Comparison of ENCODE assay signal across 7 mouse cellular contexts in genomic region chr1:38262362-38263154, GRCm38 (mm10).
A peak's percentile ranks its signal among the peaks of the same experiment; 100 is the strongest.
DNase-seq lines count a peak whose midpoint lies in the region; ATAC-seq lines count a peak whose summit lies in the region.

No protein-coding gene starts in this region.

- peak overlapping the region; percentile 64; the same call in 1 of the 2 replicates for H3K27ac ChIP-seq in hindbrain, embryonic 14.5 days
- 0 out of 2 replicates have a peak overlapping the region, but pooled peaks have one; percentile 28 for H3K27ac ChIP-seq in neural tube, embryonic 12.5 days
- no peak overlapping the region for H3K27ac ChIP-seq in forebrain, embryonic 15.5 days (replicated peaks)

- intact Hi-C loops in left cerebral cortex, postnatal 4 days (cut with DNase I): no loop called here

- peak; percentile 42; the same call in 1 of the 2 replicates for ATAC-seq in hindbrain, embryonic 14.5 days (ENCODE audit: low FRiP score)
- peak; percentile 57; the same call in 1 of the 2 replicates for ATAC-seq in neural tube, embryonic 12.5 days (ENCODE audit: low FRiP score, low read depth)
- ATAC-seq in erythroid progenitor cell, adult 5-6 weeks (replicated peaks; ENCODE audit: low FRiP score, poor library complexity, severe bottlenecking): no peak
- no peak for ATAC-seq in forebrain, embryonic 15.5 days (replicated peaks)

- H3K27me3 ChIP-seq in hindbrain, embryonic 14.5 days (ENCODE audit: control insufficient read depth, insufficient read depth, low read length): no peaks in the 10 kb centered on the region
- H3K27me3 ChIP-seq in neural tube, embryonic 12.5 days (replicated peaks): no peaks in the 10 kb centered on the region
- H3K27me3 ChIP-seq in forebrain, embryonic 15.5 days: no peaks in the 10 kb centered on the region

- WGBS in hindbrain, embryonic 14.5 days: 44% methylated on average over 11 of the region's 11 CpGs
- 38% methylated on average over 11 of the region's 11 CpGs for WGBS in neural tube, embryonic 12.5 days
- WGBS in forebrain, embryonic 15.5 days: 61% methylated on average over 11 of the region's 11 CpGs

- peaks cover 32% of the 10 kb centered on the region for H3K4me1 ChIP-seq in hindbrain, embryonic 14.5 days (replicated peaks; ENCODE audit: control insufficient read depth, insufficient read depth, low read length)
- peaks cover 18% of the 10 kb centered on the region for H3K4me1 ChIP-seq in neural tube, embryonic 12.5 days
- peaks cover 11% of the 10 kb centered on the region; the same call in 1 of the 2 replicates for H3K4me1 ChIP-seq in forebrain, embryonic 15.5 days

- H3K4me2 ChIP-seq in hindbrain, embryonic 14.5 days (replicated peaks): no peak overlapping the region
- no peak overlapping the region for H3K4me2 ChIP-seq in neural tube, embryonic 12.5 days (replicated peaks)
- H3K4me2 ChIP-seq in forebrain, embryonic 15.5 days (replicated peaks): no peak overlapping the region

- H3K9me3 ChIP-seq in hindbrain, embryonic 14.5 days (ENCODE audit: control insufficient read depth, low read length): no peaks in the 10 kb centered on the region
- no peaks in the 10 kb centered on the region for H3K9me3 ChIP-seq in neural tube, embryonic 12.5 days
- no peaks in the 10 kb centered on the region for H3K9me3 ChIP-seq in forebrain, embryonic 15.5 days

- no peak overlapping the region for H3K9ac ChIP-seq in hindbrain, embryonic 14.5 days
- no peak overlapping the region for H3K9ac ChIP-seq in neural tube, embryonic 12.5 days
- no peak overlapping the region for H3K9ac ChIP-seq in forebrain, embryonic 15.5 days (replicated peaks)

- no peak overlapping the region for H3K4me3 ChIP-seq in hindbrain, embryonic 14.5 days (replicated peaks; ENCODE audit: low read length)
- H3K4me3 ChIP-seq in neural tube, embryonic 12.5 days: no peak overlapping the region
- H3K4me3 ChIP-seq in forebrain, embryonic 15.5 days: no peak overlapping the region

- DNase-seq in left cerebral cortex, postnatal 4 days: peak; percentile 60
- no peak for DNase-seq in left cerebral cortex, adult 9 months (ENCODE audit: low spot score in 2 of 2)
- peak; percentile 35 for DNase-seq in forelimb bud, embryonic 11.5 days (ENCODE audit: low read depth, low spot score)
- peak; percentile 57 for DNase-seq in hindbrain, embryonic 14.5 days (ENCODE audit: low spot score)

- H3K36me3 ChIP-seq in hindbrain, embryonic 14.5 days (replicated peaks; ENCODE audit: control insufficient read depth, insufficient read depth): 0 out of 2 replicates have a peak, but pooled peaks cover 6% of the 10 kb centered on the region
- H3K36me3 ChIP-seq in neural tube, embryonic 12.5 days: peaks cover 7% of the 10 kb centered on the region
- H3K36me3 ChIP-seq in forebrain, embryonic 15.5 days: peaks cover 6% of the 10 kb centered on the region; the same call in 1 of the 2 replicates

Comparison
In these comparisons a context has a peak if more than half of its experiments do, and no peak if none do; other contexts are left out.
1. DNase-seq: peak in left cerebral cortex, postnatal 4 days (single experiment), forelimb bud, embryonic 11.5 days (single experiment) and hindbrain, embryonic 14.5 days (single experiment); none in left cerebral cortex, adult 9 months (0 of 2).
2. ATAC-seq: peak in hindbrain, embryonic 14.5 days (single experiment) and neural tube, embryonic 12.5 days (single experiment); none in erythroid progenitor cell, adult 5-6 weeks (single experiment) and forebrain, embryonic 15.5 days (single experiment).